Mouse (Mus musculus) forebrain, postnatal 0 days (tissue): Measurements from ENCODE around the gene Chrm4. TPM values are rescaled to one million over a fixed set of nuclear protein-coding genes. Genes with fewer than 3 reads are reported as not detected.

Source experiments
- ATAC-seq: fragments of 200-750 bp; cut with Nextera tagmentation; 2 replicates; pipeline ENCODE4 v1.8.0; 2017; ENCODE audit warnings: mild to moderate bottlenecking, moderate library complexity
- DNase-seq: peaks from one replicate; pipeline ENCODE4 v3.0.0-alpha.2; 2015
- H3K27ac ChIP-seq: fragments of 300-500 bp; sonication (generic); 2 replicates; pipeline ENCODE4 v1.5.1; 2014; ENCODE audit warnings: low read depth, mild to moderate bottlenecking, antibody characterized with exemption, low read length, moderate library complexity, mixed read lengths
- H3K27me3 ChIP-seq: fragments of 300-500 bp; sonication (generic); 2 replicates; pipeline ENCODE4 v1.6.1; 2014; ENCODE audit warnings: mild to moderate bottlenecking, low read length, mixed read lengths; ENCODE audit not compliant: insufficient read depth
- H3K36me3 ChIP-seq: fragments of 300-500 bp; sonication (generic); 2 replicates; pipeline ENCODE4 v1.6.1; 2014; ENCODE audit warnings: mild to moderate bottlenecking, moderate library complexity; ENCODE audit not compliant: insufficient read depth
- H3K4me1 ChIP-seq: fragments of 300-500 bp; sonication (generic); 2 replicates; pipeline ENCODE4 v1.6.1; 2014; ENCODE audit warnings: antibody characterized with exemption; ENCODE audit not compliant: insufficient read depth
- H3K4me2 ChIP-seq: fragments of 300-500 bp; sonication (generic); 2 replicates; pipeline ENCODE4 v1.6.1; 2014; ENCODE audit warnings: low read depth, mild to moderate bottlenecking, moderate library complexity
- H3K4me3 ChIP-seq: fragments of 300-500 bp; sonication (generic); 2 replicates; pipeline ENCODE4 v1.5.1; 2014; ENCODE audit warnings: low read depth, low read length, mixed read lengths
- H3K9ac ChIP-seq: fragments of 300-500 bp; sonication (generic); 2 replicates; pipeline ENCODE4 v1.6.1; 2014; ENCODE audit warnings: mild to moderate bottlenecking
- H3K9me3 ChIP-seq: fragments of 300-500 bp; sonication (generic); 2 replicates; pipeline ENCODE4 v1.6.1; 2016; ENCODE audit warnings: low read length
- CTCF ChIP-seq: sonication (generic); IDR thresholded peaks from 2 replicates; pipeline ENCODE4 v1.5.1; 2016; ENCODE audit warnings: antibody characterized with exemption, control low read depth, low read depth
- WGBS: fragments of 180-500 bp; shearing (Covaris S2); extraction: QIAGEN DNeasy Blood & Tissue Kit; methylation state at CpG from one replicate; pipeline ENCODE4 v1.1.7; 2014; 5-methylcytosine and 5-hydroxymethylcytosine counted together
- microRNA-seq, 2 experiments: library from miRNA; unstranded; fragments of <30 nt; microRNA quantifications; one replicate each; pipeline ENCODE4; 2016
- polyA plus RNA-seq: library from polyadenylated mRNA; unstranded; fragments of >200 nt; fragmentation: Nextera tagmentation; extraction: Ambion mirVana; gene quantifications from 2 replicates; pipeline ENCODE4 v1.2.1, GENCODE M21; 2015
- total RNA-seq: library from RNA; depleted of rRNA; stranded (reverse); fragments of >200 nt; gene quantifications from 2 replicates; pipeline ENCODE4 v1.2.3, GENCODE M21; 2014; rRNA removed

Chrm4 gene
- total and polyA plus RNA-seq, 2 experiments from 2014 or later, result 1.1 to 4.0 TPM

DNA sequence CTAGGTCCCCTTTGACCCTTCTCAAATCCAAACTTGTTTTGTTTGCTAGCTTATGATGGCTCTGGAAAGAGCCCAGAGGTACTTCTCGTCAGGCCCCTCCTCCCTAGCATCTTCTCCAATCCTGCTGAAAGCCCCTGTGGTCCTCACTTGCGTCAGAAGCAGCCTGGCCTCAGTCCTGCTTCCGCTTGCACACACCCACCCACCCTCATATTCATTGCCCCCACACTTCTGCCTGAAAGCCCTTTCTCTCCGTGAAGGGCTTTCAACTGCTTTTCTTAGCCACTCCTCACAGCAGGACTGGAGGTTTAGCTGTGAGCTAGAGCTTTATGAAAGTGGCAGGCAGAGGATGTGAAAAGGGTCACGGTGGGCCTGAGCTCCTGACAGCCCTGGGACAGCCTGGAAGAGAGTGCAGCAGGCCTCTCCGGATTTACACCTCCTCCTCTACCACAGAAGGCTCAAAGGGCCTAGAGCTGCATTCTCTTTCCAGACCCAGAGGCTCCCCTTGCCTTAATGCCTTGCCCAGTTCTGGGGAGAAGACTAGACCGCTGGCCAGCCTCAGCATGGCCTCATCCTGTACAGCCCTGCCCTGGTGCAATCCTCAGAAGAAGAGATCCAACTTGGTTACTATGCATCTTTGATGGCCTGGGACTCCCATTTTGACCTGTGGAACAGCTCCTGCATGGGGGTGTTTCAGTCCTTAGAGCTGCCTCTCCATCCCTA, 46.5 kb downstream of the Chrm4 start:
- DNase-seq (no peak), ATAC-seq (no peak)
- TF ChIP-seq CTCF, result no peak
- no peak overlapping the region for H3K9ac ChIP-seq
- peaks cover 10% of the 10 kb centered on the region for H3K27me3 ChIP-seq
- H3K4me3 ChIP-seq, result no peak overlapping the region
- WGBS, result 34% methylated on average over 7 of the region's 7 CpGs
- no peak overlapping the region for H3K27ac ChIP-seq
- H3K4me1 ChIP-seq, result peaks cover 28% of the 10 kb centered on the region
- H3K9me3 ChIP-seq, result no peaks in the 10 kb centered on the region
- H3K36me3 ChIP-seq, result no peaks in the 10 kb centered on the region
- H3K4me2 ChIP-seq, result no peak overlapping the region; the same call in 1 of the 2 replicates

- Histone ChIP-seq H3K9ac (peak within 1 kb of the TSS; percentile 55), H3K27ac (0 out of 2 replicates have a peak within 1 kb of the TSS, but pooled peaks have one; percentile 21), H3K4me1 (peaks cover 30% of the 10 kb centered on the region), H3K4me3 (peak within 1 kb of the TSS; percentile 45), H3K27me3 (peaks cover 10% of the 10 kb centered on the region), H3K4me2 (peak within 1 kb of the TSS; percentile 53), H3K36me3 (no peaks in the 10 kb centered on the region), H3K9me3 (no peaks in the 10 kb centered on the region)
- TF ChIP-seq CTCF, result no peak
- no peak for DNase-seq
- 3% methylated on average over 78 of the region's 79 CpGs for WGBS
- peak; percentile 53 for ATAC-seq
These were observed 48.8 kb downstream of the Chrm4 start, which contains the start of gene Dgkz for GRCm38 (mm10) chr2:91975581-91976541. TSS of gene Dgkz (minus strand) at chr2:91975864.

DNA sequence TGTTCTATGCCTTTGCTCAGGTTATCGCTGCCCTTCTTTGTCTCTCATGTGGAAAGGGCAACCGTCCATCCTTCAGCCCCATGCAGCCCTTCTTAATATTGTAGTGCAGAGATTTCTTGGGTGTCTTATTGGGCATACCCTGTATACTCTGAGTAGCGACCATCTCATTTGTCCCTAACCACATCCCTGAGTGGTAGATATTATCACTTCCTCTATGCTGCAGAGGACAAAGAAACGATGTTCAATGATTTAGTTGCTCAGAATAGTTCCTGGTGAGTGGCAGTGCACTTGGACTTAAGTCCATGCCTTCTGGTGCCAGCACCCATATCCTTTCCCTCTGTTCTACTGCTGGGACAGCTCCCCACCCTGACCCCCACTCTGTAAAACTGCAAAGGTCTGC, 50.9 kb downstream of the Chrm4 start:
- Histone ChIP-seq H3K4me3 (no peak overlapping the region), H3K36me3 (no peaks in the 10 kb centered on the region), H3K9ac (no peak overlapping the region), H3K4me2 (no peak overlapping the region), H3K27me3 (peaks cover 10% of the 10 kb centered on the region), H3K4me1 (peaks cover 17% of the 10 kb centered on the region), H3K9me3 (no peaks in the 10 kb centered on the region), H3K27ac (no peak overlapping the region)
- 85% methylated on average over 4 of the region's 4 CpGs for WGBS
- DNase-seq (no peak), ATAC-seq (no peak)
- TF ChIP-seq CTCF, result no peak

Small RNA genes within 50 kb of the gene (microRNA-seq; reads per million reads assigned to microRNA genes)
- gene Mir6999, result 0 to 0.39 reads per million in 2 experiments

Other genes starting within 250 kb of the Chrm4 start
- gene Atg13, start 216.7 kb upstream of the Chrm4 start, total RNA-seq, result 16.2 and 28.9 TPM in 2 replicates
- gene Atg13, start 216.7 kb upstream of the Chrm4 start, polyA plus RNA-seq, result 29.8 and 29.9 TPM in 2 replicates
- gene Harbi1, start 216.4 kb upstream of the Chrm4 start, total RNA-seq, result 13.9 TPM in 2 replicates
- gene Harbi1, start 216.4 kb upstream of the Chrm4 start, polyA plus RNA-seq, result 8.3 and 13.2 TPM in 2 replicates
- gene Ambra1, start 197.1 kb upstream of the Chrm4 start, total RNA-seq, result 37.5 and 47.2 TPM in 2 replicates
- 12.5 and 17.0 TPM in 2 replicates for gene Ambra1, start 197.1 kb upstream of the Chrm4 start, polyA plus RNA-seq
- gene Mdk, start 5.0 kb downstream of the Chrm4 start, total RNA-seq, result 74.2 and 75.5 TPM in 2 replicates
- gene Mdk, start 5.0 kb downstream of the Chrm4 start, polyA plus RNA-seq, result 121 and 162 TPM in 2 replicates
- not detected in 2 replicates for gene Gm9821, start 18.5 kb downstream of the Chrm4 start, total RNA-seq
- not detected in 2 replicates for gene Gm9821, start 18.5 kb downstream of the Chrm4 start, polyA plus RNA-seq
- gene Dgkz, start 48.6 kb downstream of the Chrm4 start, total RNA-seq, result 112 and 116 TPM in 2 replicates
- 29.1 and 31.4 TPM in 2 replicates for gene Dgkz, start 48.6 kb downstream of the Chrm4 start, polyA plus RNA-seq
- gene Creb3l1, start 97.3 kb downstream of the Chrm4 start, total RNA-seq, result 1.4 and 2.0 TPM in 2 replicates
- gene Creb3l1, start 97.3 kb downstream of the Chrm4 start, polyA plus RNA-seq, result 2.9 TPM in 2 replicates
- gene Phf21a, start 165.9 kb downstream of the Chrm4 start, total RNA-seq, result 107 and 146 TPM in 2 replicates
- gene Phf21a, start 165.9 kb downstream of the Chrm4 start, polyA plus RNA-seq, result 24.6 and 34.4 TPM in 2 replicates